Mouse (Mus musculus): ENCODE measurements around the gene Comp.
A peak's percentile ranks its signal among the peaks of the same experiment; 100 is the strongest.

The Comp gene

DNA sequence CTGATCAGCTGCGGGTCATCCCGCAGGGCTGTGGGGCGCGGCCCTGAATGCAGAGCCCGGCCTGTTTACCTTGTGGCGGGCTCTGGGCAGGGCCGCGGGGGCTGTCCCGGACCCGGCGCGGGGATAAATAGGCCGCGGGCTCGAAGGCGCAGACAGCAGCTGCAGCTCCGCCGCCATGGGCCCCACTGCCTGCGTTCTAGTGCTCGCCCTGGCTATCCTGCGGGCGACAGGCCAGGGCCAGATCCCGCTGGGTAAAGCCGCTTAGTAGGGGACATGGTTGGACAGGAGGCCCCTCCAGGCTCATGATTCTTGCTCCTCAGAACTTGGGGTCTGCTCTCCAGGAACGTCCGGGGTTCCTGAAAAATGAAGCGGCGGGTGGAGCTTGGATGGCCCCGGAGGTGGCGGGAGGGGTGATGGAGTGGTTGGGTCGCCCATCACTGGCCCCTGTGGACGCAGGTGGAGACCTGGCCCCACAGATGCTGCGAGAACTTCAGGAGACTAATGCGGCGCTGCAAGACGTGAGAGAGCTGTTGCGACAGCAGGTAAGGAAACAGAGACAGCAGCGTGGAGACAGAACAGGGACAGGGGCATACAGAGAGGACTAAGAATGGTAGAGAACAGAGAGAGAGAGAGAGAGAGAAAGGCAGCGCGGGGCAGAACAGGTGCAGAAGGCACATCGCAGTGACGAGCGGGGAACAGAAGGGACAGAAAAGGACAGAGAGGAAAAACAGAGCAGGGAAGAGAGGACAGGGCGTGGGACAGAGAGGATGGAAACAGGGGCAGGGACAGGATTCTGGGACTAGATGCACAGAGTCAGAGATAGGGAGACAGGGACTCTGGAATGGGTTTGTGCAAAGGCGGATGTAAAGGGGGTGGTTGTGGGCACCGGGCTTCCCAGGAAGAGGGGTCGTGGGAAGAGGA is at the start of gene Comp:
Comp (plus strand) TSS at position 162 of the 921 bp plus-strand sequence.
- peak; percentile 56 for DNase-seq

DNA sequence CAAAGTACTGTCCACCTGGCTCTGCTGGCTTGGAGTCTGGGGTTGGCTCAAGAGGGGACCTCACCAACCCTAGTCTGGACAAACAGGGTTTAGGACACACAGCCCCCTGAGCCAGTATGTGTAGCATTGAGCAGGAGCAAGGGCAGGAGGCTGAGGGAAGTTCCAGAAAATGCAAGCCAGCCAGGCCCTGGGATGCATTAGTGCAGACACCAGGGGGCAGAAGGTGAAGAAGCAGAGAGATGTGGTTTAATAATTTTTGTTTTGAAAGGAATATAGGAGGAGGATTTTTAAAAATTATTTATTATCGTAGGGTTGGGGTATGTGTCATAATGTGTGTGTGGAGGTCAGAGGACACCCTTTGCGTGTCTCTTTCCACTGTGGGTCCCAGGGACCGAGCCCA is 49.6 kb upstream of the Comp start:
- no peak for DNase-seq

DNA sequence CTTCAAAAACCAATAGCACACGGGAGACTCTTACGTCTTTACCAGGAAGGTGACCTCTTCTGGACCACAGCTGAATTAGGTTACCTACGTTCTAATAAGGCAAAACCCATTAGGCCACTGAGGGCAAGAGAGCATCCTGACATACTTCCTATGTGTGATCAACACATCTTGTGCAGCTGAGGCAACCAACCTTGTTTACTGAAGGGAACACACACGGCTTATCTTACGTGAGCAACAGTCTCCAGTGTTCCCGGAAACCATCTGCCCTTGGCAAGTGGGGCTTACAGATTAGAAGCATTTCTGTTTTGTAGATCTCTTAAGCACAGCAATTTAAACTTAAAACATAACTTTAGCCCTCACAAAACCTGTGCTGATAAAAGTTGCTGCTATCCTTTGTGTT is 45.8 kb upstream of the Comp start:
- no peak for DNase-seq

DNA sequence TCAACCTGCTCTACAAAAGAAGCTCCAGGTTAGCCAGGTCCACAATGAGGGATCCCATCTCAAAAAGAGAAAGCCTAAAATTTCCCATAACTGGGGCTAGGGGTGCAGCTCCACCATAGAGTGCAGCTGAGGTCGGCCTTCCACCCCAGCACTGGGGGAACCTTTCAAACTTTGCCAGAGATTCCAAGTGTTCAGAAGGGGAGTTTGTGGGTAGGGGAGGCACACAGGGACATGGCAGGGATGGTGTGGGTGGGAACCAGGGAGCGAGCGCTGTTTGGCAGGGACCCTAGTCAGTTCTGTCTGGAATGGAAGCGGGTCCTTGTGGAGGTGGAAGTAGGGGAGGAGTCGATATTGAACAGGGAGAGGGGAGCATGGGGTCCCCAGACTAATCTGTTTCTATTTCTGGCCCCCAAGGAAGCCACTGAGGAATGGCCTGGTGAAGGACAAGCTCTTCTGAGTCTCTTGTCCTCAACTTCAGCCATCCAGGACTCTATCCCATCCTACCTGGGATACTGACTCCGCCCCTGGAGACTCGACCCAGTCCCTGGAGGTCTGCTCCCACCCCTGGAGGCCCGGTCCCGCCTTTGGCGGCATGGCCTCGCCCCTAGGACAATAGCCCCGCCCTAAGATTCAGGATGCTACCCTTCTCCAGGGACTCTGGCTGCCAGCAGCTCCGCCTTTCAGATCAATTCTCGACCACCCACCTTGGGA is 44.1 kb upstream of the Comp start, which contains the start of gene Gdf1:
Gdf1 (plus strand) TSS at position 694 of the 711 bp plus-strand sequence.
- DNase-seq, result peak; percentile 35

DNA sequence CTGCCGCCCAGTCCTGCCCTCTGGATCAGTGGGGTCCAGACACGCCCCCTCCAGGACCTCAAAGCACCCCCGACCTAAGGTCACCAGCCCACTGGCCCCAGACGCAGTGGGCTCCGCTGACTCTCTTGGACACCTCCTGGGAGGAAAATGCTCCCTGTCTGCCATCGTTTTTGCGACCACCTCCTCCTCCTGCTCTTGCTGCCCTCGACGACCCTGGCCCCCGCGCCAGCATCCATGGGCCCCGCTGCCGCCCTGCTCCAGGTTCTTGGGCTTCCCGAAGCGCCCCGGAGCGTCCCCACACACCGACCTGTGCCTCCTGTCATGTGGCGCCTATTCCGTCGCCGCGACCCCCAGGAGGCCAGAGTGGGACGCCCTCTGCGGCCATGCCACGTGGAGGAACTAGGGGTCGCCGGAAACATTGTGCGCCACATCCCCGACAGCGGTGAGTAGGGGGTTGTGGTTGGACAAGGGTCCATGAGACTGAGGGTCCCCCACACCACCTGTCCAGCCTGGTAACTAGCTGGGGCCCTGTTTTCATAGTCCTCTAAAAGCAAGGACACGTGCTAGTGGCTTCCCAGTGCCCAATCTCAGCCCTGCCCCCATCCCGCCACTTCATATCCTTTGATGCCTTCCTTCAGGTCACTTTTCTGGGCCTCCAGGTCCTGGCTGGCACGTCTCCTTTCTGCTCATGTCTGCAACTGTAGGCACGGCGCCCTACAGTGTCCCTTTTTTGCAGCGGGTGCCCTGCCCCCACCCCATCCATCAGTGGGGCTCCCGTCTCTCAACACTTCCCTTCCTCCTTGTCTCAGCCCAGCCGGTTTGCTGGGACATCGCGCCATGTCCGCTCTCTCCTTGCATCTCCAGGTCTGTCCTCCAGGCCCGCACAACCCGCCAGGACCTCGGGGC is 43.3 kb upstream of the Comp start:
- DNase-seq, result peak; percentile 3

DNA sequence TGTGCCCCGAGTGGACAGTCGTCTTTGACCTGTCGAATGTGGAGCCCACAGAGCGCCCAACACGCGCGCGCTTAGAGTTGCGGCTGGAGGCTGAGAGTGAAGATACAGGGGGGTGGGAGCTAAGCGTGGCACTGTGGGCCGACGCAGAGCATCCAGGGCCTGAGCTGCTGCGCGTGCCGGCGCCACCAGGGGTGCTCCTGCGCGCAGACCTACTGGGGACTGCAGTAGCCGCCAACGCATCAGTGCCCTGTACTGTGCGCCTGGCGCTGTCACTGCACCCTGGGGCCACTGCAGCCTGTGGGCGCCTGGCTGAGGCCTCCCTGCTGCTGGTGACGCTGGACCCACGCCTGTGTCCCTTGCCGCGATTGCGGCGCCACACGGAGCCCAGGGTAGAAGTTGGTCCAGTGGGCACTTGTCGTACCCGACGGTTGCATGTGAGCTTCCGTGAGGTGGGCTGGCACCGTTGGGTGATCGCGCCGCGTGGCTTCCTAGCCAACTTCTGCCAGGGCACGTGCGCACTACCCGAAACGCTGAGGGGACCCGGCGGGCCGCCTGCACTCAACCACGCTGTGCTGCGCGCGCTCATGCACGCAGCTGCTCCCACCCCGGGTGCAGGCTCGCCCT is 42.5 kb upstream of the Comp start:
- peak; percentile 82 for DNase-seq

DNA sequence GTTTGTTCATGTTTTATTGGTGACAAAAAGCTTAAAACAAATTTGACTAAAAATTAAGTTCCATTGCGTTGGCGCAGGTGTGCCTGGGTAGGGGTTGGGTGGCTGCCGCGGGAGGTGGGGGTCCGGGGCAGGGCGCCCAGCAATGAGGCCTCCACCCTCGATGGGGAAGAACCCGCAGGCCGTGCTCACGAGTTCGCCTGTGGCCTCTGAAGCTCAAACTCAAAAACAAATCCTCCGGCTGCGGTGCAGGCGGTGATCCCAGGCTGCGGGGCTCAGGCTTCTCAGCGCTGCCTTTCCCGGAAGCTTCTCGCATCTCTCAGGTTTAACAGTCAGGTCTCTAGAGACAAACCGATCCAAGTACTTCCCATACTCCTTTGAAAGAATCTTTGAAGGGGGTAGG is 41.8 kb upstream of the Comp start:
- DNase-seq, result peak; percentile 19

DNA sequence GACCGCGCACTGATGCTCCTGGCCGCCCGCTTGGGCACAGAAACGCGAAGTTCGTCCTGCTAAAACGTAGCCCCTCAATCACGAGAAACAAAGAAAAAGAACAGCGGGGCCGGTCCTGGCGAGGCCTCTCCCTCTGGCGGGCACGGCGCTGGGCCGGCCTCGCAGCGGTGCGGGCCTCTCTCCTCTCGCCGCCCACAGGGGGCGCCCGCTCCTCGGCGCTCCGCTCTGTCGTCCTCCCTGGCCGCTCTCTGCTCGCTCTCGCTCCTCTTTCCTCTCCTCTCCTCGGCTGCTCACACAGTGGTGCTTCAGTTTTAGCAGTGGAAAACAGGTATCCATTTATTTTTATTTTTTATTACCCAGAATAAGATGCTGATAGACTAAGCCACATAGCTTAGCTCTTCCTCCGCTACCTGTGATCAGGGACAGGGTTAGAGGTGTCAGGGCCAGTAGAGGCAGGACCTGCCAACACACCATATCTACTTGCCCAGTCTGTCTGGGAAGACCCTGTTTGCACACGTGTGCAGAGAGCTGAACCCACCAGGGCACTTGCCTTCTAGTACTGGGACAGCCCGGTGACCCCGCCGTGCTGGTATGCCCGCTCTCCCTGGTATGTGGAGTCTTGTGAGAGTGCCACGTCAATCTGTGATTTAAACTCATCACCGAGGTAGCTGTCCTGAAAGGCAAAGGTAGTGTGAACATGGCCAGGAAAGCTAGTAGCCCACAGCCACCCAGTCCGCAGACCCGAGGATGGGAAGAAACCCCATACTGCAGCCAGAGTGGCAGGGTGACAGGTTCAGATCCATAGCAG is 41.1 kb upstream of the Comp start:
- peak; percentile 86 for DNase-seq

DNA sequence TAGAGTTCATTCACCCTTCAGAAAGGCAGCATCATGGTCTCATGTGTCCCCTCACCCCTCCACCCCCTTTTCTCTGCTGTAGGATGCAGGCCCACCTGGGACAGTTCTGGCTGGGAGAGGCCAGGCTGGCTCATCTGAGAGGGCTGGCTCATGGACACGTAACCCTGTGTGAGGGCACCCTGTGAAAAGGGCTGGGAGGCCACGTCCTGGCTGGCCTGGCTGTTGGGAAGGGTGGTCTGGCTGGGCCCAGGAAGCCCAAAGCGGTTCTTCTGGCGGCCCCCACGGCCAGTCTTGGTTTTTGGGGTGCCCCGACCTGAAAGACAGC is 40.5 kb upstream of the Comp start:
- no peak for DNase-seq

DNA sequence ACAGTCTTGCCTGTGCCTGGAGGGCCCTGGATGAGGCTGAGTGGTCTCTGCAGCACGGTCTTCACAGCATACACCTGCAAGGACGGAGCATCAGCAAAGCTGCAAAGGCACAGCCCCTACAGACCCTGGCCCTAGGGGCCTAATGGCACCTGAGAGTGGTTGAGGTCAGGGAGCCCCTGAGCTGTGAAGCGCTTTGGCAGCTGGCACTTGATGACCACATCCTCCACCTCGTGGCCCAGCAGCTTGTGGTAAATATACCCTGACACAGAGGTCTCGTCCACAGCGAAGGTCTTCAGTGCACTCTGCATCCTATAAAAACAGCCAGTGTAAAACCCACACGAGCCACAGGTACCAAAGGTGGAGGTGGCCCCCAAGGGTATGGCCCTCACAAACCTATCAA is 34.4 kb upstream of the Comp start:
- DNase-seq, result no peak

DNA sequence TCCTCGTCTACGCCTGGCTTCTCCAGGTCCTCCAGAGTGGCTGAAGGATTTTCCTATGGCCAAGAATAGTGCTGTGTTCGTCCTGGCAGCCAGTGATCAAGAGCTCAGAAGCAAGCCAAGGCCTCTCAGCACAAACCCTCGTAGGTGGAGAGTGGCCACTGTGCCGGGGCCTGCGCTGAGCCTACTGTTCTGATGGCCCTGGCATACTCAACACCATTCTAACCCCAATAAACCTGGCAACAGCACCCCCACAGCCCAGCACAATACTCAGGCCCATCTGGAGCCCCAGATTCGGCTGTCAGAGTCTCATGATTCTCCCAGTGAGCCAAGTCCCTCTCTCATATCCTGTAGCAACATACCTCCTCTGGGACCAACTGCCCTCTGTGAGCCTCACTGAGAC is 32.7 kb upstream of the Comp start:
- DNase-seq, result no peak

DNA sequence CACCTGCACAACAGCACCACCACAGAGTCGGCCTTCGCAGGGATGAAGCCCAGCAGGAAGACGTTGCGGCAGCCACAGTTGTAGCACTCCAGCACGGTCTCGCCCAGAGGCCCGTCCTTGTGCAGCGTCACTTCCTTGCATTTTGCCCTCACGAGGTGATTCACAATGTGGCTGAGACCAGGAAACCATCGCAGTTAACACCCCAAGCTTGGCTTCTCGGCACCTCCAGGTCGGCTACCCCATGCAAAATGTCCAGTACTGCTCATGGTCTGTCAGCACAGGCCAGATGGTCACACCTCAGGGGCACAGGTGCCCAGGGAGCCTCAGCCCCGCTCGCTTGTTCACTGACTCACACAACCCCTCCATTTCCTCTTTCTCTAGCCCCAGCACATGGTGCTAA is 31.4 kb upstream of the Comp start:
- DNase-seq, result no peak

DNA sequence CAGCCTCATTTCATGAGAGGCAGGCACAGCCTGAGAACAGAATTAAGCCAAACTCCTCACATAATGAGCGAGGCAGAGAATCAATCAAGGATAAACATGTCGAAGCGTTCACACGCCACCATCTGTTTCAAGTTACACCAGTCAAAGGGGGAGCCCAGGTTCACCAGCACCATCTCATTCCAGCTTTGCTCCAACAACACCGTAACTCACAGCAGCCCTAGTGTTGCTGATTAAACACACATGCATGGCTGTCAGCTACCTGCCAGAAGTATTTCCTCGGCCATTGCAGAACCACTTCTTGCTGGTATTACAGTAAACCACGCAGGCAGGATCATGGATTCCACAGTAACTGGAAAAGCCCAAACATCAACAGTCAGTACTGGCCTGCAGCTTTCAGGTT is 30.3 kb upstream of the Comp start:
- no peak for DNase-seq

DNA sequence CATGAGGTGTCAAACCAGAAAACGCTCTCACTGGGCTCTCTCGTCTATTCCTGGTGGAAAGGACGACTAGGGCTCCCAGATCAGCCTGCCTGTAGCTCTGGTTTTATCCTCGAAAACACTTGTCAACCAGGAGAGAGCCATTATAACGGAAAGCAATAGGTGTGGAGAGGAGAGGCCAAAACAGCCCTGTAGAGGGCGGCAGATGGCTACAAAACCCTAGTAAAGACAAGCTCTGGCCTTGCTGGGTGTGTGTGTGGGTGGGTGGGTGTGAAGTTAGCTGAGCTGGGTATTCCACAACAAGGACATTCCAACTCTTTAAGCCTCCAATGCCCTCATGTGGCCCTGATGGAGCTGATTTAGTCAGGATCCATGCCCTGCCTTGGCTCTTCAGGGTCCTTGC is 29.7 kb upstream of the Comp start:
- peak; percentile 66 for DNase-seq

DNA sequence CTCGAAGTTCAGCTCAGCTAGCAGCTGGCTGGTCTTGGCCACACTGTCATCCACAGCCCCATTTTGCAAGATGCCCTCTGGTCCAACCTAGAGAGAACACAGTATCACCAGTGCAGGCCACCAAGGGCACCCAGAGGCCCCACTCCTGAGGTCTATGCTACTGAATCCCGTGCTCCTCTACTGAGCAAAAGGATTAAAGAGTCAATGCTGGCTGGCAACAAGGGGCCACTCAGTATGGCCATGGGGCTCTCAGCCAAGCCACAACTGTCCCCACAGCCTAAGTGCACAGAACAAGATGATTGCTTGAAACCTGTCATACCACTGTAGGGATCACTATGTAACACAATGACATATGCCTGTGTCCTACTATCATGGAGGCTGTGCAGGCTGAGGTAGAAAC is 29.1 kb upstream of the Comp start:
- no peak for DNase-seq

DNA sequence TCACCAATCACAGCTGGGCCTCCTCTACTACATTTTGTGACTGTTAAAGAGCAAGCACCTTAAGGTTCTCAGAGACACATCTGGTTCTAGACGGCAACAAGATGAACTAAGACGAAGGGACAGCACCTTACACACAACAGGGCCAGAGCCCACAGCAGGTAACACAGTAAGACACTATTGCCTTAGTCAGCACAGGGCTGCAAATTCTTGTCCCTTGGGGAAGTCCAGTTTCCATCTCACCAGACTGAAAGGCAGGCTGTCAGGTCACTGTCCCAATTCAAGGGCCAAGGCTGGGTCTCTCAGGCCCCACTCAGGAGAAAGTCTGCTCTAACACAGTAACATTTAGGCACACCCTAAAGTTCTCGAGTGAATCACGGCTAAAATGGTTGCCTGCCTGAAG is 25.9 kb upstream of the Comp start:
- no peak for DNase-seq

DNA sequence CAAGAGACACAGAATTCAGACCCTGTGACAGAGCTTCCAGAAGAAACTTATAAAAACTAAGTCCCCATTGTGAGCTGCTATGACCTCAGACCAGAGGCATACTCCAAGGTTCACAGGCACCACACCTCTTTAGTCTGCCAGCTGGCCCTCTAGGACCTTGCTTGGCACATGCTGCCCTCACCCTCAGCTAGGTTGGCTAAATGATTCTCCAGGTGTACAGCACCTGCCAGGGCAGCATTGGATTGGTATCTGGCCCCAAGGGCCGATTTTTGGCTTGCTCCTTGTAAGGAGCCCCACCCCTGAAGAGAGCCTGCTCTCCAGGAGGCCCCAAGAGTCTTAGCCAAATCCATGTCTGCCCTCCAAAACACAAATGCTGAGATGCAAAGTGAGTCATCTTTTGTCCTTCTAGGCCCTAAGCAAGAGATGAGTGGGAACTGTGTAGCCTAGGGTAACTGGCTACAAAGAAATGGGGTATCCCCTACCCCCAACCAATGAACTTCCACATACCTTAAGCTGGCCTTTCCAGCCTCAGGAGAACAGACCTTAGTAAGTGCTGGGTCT is 25.4 kb upstream of the Comp start:
- no peak for DNase-seq

DNA sequence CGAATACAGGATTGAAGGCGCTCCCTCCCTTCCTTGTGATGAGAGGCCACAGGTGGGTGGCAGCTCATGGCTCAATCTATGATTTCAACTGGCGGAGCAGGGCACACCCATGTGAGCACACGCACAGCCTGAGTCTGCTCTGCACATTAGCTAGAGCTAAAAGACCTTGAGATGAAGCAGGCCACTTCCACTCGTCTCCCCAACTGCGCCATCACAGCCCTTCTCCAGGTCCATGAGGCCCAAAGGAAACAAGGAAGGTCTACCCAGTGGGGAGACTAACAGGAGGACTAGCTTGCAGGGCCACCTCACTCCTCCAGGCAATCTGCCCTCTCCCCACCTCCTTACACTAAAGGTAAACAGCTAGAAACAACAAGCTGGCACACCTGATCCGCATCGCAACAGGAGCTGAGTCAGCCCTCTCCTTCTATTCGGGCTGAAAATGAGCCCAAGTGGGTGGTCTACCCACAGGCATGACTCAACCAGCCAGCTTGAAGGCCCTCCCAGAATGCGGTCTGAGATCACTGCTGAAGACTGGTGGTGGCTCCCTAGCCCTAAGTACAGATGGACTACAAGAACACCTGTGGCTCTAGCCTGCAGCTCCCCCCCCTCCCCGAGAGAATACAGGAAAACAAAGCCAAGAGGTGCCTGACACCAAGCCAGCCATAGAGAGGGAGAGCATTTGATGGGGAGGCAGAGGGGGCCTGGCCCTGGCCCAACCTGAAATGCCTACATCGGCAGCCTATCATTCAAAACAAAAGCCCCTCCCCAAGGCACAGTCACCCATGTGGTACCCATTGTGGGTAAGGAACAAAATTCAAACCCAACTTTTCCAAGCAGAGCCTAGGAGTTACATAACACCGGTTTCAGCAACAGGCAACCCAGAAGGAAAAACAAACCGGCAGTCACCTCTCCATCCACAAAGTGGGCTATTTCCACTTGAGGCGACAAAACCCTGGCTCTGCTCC is 22.0 kb upstream of the Comp start:
- DNase-seq, result no peak

DNA sequence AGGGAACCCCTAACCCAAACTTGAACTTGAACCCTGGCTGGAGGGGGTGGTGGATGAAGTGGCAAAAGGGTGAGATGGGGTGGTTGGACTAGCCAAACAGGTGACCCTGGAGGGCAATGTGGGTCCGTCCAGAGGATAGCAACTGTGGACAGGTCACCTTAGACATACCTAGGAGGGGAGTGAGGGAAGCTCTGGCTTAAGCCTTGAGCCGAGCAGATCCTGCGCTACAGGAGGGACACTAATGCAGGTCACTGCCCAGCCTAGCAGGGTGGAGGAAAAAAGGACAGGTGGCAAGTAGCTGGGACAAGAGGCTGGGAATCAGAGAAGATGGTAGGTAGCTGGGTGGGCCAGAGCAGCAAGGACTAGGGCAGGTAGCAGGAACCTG is 21.4 kb upstream of the Comp start:
- DNase-seq, result no peak

DNA sequence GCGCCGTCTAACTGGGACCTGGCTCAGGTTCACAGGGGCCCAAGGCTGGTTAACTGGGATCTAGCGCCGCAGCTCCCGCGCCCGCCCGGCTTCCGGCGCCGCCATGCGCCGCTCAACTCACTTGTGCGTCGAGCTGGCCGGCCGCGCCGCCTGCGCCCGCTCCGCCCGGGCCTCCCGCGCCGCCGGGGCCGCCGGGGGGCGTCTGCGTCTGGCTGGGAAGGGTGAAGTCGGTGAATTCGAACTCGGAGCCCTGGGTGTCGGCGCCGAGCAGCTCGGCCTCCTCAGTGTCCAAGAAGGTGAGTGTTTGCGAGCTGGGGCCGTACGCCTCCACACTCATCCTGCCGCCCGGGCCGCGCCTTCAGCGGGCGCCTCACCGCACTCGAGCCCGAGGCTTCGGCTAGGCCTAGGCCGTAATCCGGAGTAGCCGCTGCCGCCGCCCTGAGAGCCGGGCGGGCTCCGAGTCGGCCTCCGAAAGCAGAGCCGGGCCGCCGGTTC is 20.7 kb upstream of the Comp start:
- DNase-seq, result no peak

Measured in retina, postnatal 1 day (tissue).